ENCODE assay signal across 15 mouse cellular contexts in the genomic region with DNA sequence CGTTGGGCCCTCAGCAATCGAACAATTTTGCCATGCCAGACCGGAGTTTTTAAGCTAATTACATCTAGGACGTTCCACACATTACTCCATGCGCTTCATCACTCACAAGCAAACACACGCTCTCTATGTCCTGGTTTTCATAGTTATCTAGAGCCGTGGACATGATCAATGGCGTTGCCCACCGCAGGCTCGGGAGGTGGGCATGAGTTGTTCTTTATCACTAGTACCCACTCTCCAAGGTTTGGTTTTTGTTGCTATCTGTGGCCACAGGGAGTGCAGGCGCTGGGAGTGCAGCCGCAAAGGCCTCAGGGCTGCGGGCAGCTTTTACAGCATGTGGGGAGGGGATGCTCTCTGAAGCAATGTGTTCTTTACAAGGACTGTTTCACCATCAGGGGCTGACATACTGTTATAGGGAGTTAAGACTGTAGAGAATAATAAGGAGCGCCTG.
A peak's percentile ranks its signal among the peaks of the same experiment; 100 is the strongest.
DNase-seq lines count a peak whose midpoint lies in the region; ATAC-seq and TF ChIP-seq lines count a peak whose summit lies in the region.
"Had no signal": no experiment of that assay in that cellular context is flagged by ENCODE, and none has a peak within 500 bp of the region (broad histone marks: within the 10 kb centered on the region; RNA-seq: fewer than 3 reads in every experiment).

No protein-coding gene starts in this region.

- TF ChIP-seq CTCF in heart, adult 2 months (IDR thresholded peaks at IDR 0.05): no peak

- no peak overlapping the region for H3K4me2 ChIP-seq in midbrain, embryonic 11.5 days
- no peak overlapping the region for H3K4me2 ChIP-seq in midbrain, embryonic 16.5 days (ENCODE audit: low read length)
- peak overlapping the region; percentile 4; the same call in 1 of the 2 replicates for H3K4me2 ChIP-seq in liver, embryonic 16.5 days (ENCODE audit: low read depth, low read length)
- H3K4me2 ChIP-seq: lung, embryonic 15.5 days had no signal

- H3K9ac ChIP-seq in heart, adult 2 months (ENCODE audit: low read depth, low read length): no peak overlapping the region
- no peak overlapping the region for H3K9ac ChIP-seq in midbrain, embryonic 11.5 days (ENCODE audit: low read length)
- H3K9ac ChIP-seq in midbrain, embryonic 16.5 days (ENCODE audit: low read depth, low read length): no peak overlapping the region
- no peak overlapping the region for H3K9ac ChIP-seq in liver, embryonic 16.5 days (ENCODE audit: low read depth, low read length)
- H3K9ac ChIP-seq: lung, embryonic 15.5 days had no signal

- no peak overlapping the region for H3K27ac ChIP-seq in heart, adult 2 months
- H3K27ac ChIP-seq in midbrain, embryonic 11.5 days (ENCODE audit: low read depth, low read length): no peak overlapping the region
- H3K27ac ChIP-seq in midbrain, embryonic 16.5 days (ENCODE audit: low read length): no peak overlapping the region
- H3K27ac ChIP-seq in liver, embryonic 16.5 days (ENCODE audit: low read length): no peak overlapping the region
- H3K27ac ChIP-seq: lung, embryonic 15.5 days; stomach, postnatal 0 days had no signal

- no peaks in the 10 kb centered on the region for H3K79me2 ChIP-seq in heart, adult 2 months (replicated peaks; ENCODE audit: control insufficient read depth, insufficient read depth, low read length)

- H3K4me3 ChIP-seq in heart, adult 2 months: no peak overlapping the region
- H3K4me3 ChIP-seq in midbrain, embryonic 11.5 days (ENCODE audit: low read depth, low read length): no peak overlapping the region
- H3K4me3 ChIP-seq in midbrain, embryonic 16.5 days (ENCODE audit: low read depth, low read length): no peak overlapping the region
- H3K4me3 ChIP-seq in liver, embryonic 16.5 days (ENCODE audit: low read depth, low read length): no peak overlapping the region
- H3K4me3 ChIP-seq: lung, embryonic 15.5 days had no signal

- TF ChIP-seq POLR2A in heart, adult 2 months (IDR thresholded peaks at IDR 0.05; ENCODE audit: insufficient read depth, low read depth, low read length): no peak

- intact Hi-C loops in heart, adult 2 months (cut with DNase I): loop anchor here (5.0 kb wide), 2 partner anchors 54 to 104 kb away; no protein-coding TSS in a partner anchor
- intact Hi-C loops in heart, postnatal 36 days (cut with DNase I): loop anchor here (2.0 to 5.0 kb wide), 2 partner anchors 57 to 99 kb away; no protein-coding TSS in a partner anchor

- H3K36me3 ChIP-seq in heart, adult 2 months (ENCODE audit: control insufficient read depth, insufficient read depth, low read length): peaks cover 7% of the 10 kb centered on the region
- no peaks in the 10 kb centered on the region for H3K36me3 ChIP-seq in midbrain, embryonic 11.5 days (ENCODE audit: control insufficient read depth, insufficient read depth, low read length)
- no peaks in the 10 kb centered on the region for H3K36me3 ChIP-seq in midbrain, embryonic 16.5 days (ENCODE audit: control insufficient read depth, insufficient read depth, low read length)
- H3K36me3 ChIP-seq in liver, embryonic 16.5 days (ENCODE audit: control insufficient read depth, insufficient read depth): no peaks in the 10 kb centered on the region
- H3K36me3 ChIP-seq: lung, embryonic 15.5 days had no signal

- no peak for TF ChIP-seq EP300 in heart, adult 2 months (IDR thresholded peaks at IDR 0.05; ENCODE audit: insufficient read depth, low read depth, low read length)

- H3K9me3 ChIP-seq in midbrain, embryonic 11.5 days (ENCODE audit: control insufficient read depth, low read length): no peaks in the 10 kb centered on the region
- H3K9me3 ChIP-seq in midbrain, embryonic 16.5 days (replicated peaks; ENCODE audit: control insufficient read depth, low read length, poor library complexity, severe bottlenecking): no peaks in the 10 kb centered on the region
- no peaks in the 10 kb centered on the region for H3K9me3 ChIP-seq in liver, embryonic 16.5 days (replicated peaks; ENCODE audit: control insufficient read depth, low read length)
- H3K9me3 ChIP-seq: lung, embryonic 15.5 days had no signal

- no peak for ATAC-seq in midbrain, embryonic 11.5 days (ENCODE audit: low FRiP score)
- ATAC-seq in midbrain, embryonic 16.5 days: no peak
- ATAC-seq in hematopoietic stem cell, adult 5-6 weeks (replicated peaks in 1 of 2; ENCODE audit: insufficient read depth in 1 of 2, low FRiP score in 2 of 2, low TSS enrichment in 1 of 2, low read depth in 1 of 2, poor library complexity in 2 of 2, severe bottlenecking in 2 of 2): peak; percentile 61 to 67
- ATAC-seq in liver, embryonic 16.5 days (ENCODE audit: low read depth): no peak
- ATAC-seq: Patski had no signal

- H3K4me1 ChIP-seq in heart, adult 2 months (ENCODE audit: control insufficient read depth, insufficient read depth, low read length): peaks cover 11% of the 10 kb centered on the region
- H3K4me1 ChIP-seq in midbrain, embryonic 11.5 days (ENCODE audit: control insufficient read depth, insufficient read depth, low read length): peaks cover 9% of the 10 kb centered on the region
- peaks cover 7% of the 10 kb centered on the region for H3K4me1 ChIP-seq in midbrain, embryonic 16.5 days (ENCODE audit: control insufficient read depth, insufficient read depth, low read length)
- H3K4me1 ChIP-seq in liver, embryonic 16.5 days (ENCODE audit: control insufficient read depth, low read depth, low read length): no peaks in the 10 kb centered on the region; the same call in 1 of the 2 replicates

- no peaks in the 10 kb centered on the region for H3K27me3 ChIP-seq in heart, adult 2 months (ENCODE audit: control insufficient read depth, insufficient read depth, low read length)
- H3K27me3 ChIP-seq in midbrain, embryonic 11.5 days (ENCODE audit: control insufficient read depth, insufficient read depth, low read length): no peaks in the 10 kb centered on the region
- no peaks in the 10 kb centered on the region for H3K27me3 ChIP-seq in midbrain, embryonic 16.5 days (ENCODE audit: control insufficient read depth, insufficient read depth, low read depth, low read length)
- no peaks in the 10 kb centered on the region for H3K27me3 ChIP-seq in liver, embryonic 16.5 days (ENCODE audit: control insufficient read depth, insufficient read depth, low read depth, low read length)
- H3K27me3 ChIP-seq: lung, embryonic 15.5 days; Patski had no signal

- 75% methylated on average over 14 of the region's 14 CpGs for WGBS in heart, adult 2 months
- 72% methylated on average over 14 of the region's 14 CpGs for WGBS in midbrain, embryonic 11.5 days
- 67% methylated on average over 14 of the region's 14 CpGs for WGBS in midbrain, embryonic 16.5 days
- WGBS in liver, embryonic 16.5 days (ENCODE audit: insufficient replicate concordance): 23% methylated on average over 14 of the region's 14 CpGs

- peak; percentile 2 to 14 for DNase-seq in heart, adult 2 months
- DNase-seq in heart, postnatal 36 days: no peak
- DNase-seq in midbrain, embryonic 11.5 days (ENCODE audit: low spot score, missing footprints): peak; percentile 82
- DNase-seq in cerebellum, postnatal 25 days: no peak
- no peak for DNase-seq in right cerebral cortex, postnatal 14 days
- DNase-seq: adrenal gland, postnatal 36 days; cerebellum, adult 9-11 months; kidney, adult 11 months; kidney, postnatal 25 days had no signal

Comparison
In these comparisons a context has a peak if more than half of its experiments do, and no peak if none do; other contexts are left out.
1. DNase-seq: peak in heart, adult 2 months (2 of 2) and midbrain, embryonic 11.5 days (single experiment); none in heart, postnatal 36 days (0 of 2), cerebellum, postnatal 25 days (0 of 2) and right cerebral cortex, postnatal 14 days (single experiment).
2. ATAC-seq: peak in hematopoietic stem cell, adult 5-6 weeks (2 of 2); none in midbrain, embryonic 11.5 days (single experiment), midbrain, embryonic 16.5 days (single experiment) and liver, embryonic 16.5 days (single experiment).